Comparison of ENCODE assay signal across 30 mouse cellular contexts in the genomic region with DNA sequence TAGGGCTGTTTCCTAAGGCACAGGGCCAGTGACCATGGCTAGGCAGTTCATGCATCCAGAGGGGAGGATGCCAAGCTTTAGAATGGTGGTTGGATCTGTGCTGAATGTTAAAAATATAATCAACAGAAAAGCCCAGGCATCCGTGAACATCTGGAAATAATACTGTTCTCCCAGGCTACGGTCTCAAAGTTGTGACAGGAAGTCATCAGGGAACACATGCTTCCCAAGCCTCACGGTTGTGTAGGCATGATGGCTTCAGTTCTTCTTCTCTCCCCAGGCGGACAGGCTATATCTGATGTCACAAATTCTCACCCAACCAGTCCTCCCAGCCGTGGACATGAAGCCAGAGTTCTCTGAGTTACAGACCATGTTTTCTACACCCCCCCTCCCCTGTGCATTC.
DNase-seq lines count a peak whose midpoint lies in the region; ATAC-seq lines count a peak whose summit lies in the region.
"Had no signal": no experiment of that assay in that cellular context is flagged by ENCODE, and none has a peak within 500 bp of the region (broad histone marks: within the 10 kb centered on the region; RNA-seq: fewer than 3 reads in every experiment).

No protein-coding gene starts in this region.

- DNase-seq in midbrain, embryonic 11.5 days (ENCODE audit: low spot score, missing footprints), result peak; percentile 70
- DNase-seq in midbrain, embryonic 14.5 days, result no peak
- peak; percentile 22 for DNase-seq in embryonic facial prominence, embryonic 10.5 days (ENCODE audit: low spot score)
- DNase-seq in left cerebral cortex, postnatal 14 days (ENCODE audit: low spot score in 2 of 2), result no peak
- DNase-seq in layer of hippocampus, postnatal 10 days (ENCODE audit: low spot score in 2 of 2), result no peak
- DNase-seq: adrenal gland, adult 2 months; adrenal gland, postnatal 14 days; cerebellum, adult 11 months; cerebellum, adult 2 months; cerebellum, postnatal 14 days; embryo, embryonic 11 days; forebrain, postnatal 0 days; gastrocnemius, postnatal 25 days; heart, adult 18-20 months; heart, postnatal 10 days; heart, postnatal 36 days had no signal

- no peak overlapping the region for H3K4me2 ChIP-seq in midbrain, embryonic 11.5 days
- no peak overlapping the region for H3K4me2 ChIP-seq in midbrain, embryonic 14.5 days (ENCODE audit: low read length)
- peak overlapping the region; percentile 12; the same call in 1 of the 2 replicates for H3K4me2 ChIP-seq in embryonic facial prominence, embryonic 13.5 days
- no peak overlapping the region for H3K4me2 ChIP-seq in limb, embryonic 12.5 days
- H3K4me2 ChIP-seq in hindbrain, embryonic 12.5 days (replicated peaks), result no peak overlapping the region
- H3K4me2 ChIP-seq: embryonic facial prominence, embryonic 15.5 days; heart, embryonic 12.5 days; heart, embryonic 15.5 days; hindbrain, embryonic 14.5 days had no signal

- H3K27ac ChIP-seq in midbrain, embryonic 11.5 days (ENCODE audit: low read depth, low read length), result no peak overlapping the region
- no peak overlapping the region for H3K27ac ChIP-seq in midbrain, embryonic 14.5 days (replicated peaks; ENCODE audit: low read depth, low read length)
- H3K27ac ChIP-seq in embryonic facial prominence, embryonic 10.5 days (replicated peaks), result no peak overlapping the region
- no peak overlapping the region for H3K27ac ChIP-seq in embryonic facial prominence, embryonic 13.5 days
- 0 out of 2 replicates have a peak overlapping the region, but pooled peaks have one; percentile 18 for H3K27ac ChIP-seq in limb, embryonic 12.5 days
- no peak overlapping the region for H3K27ac ChIP-seq in hindbrain, embryonic 12.5 days
- H3K27ac ChIP-seq: embryonic facial prominence, embryonic 15.5 days; heart, embryonic 15.5 days; hindbrain, embryonic 10.5 days; hindbrain, embryonic 14.5 days; hindbrain, postnatal 0 days had no signal

- intact Hi-C loops in left cerebral cortex, postnatal 14 days (cut with DNase I), result no loop called here

- 87% methylated on average over 5 of the region's 5 CpGs for WGBS in midbrain, embryonic 11.5 days
- WGBS in midbrain, embryonic 14.5 days, result 86% methylated on average over 5 of the region's 5 CpGs
- 46% methylated on average over 5 of the region's 5 CpGs for WGBS in embryonic facial prominence, embryonic 10.5 days
- 9% methylated on average over 5 of the region's 5 CpGs for WGBS in embryonic facial prominence, embryonic 13.5 days
- 10% methylated on average over 5 of the region's 5 CpGs for WGBS in limb, embryonic 12.5 days
- 68% methylated on average over 5 of the region's 5 CpGs for WGBS in hindbrain, embryonic 12.5 days

- no peaks in the 10 kb centered on the region for H3K36me3 ChIP-seq in midbrain, embryonic 11.5 days (ENCODE audit: control insufficient read depth, insufficient read depth, low read length)
- no peaks in the 10 kb centered on the region for H3K36me3 ChIP-seq in midbrain, embryonic 14.5 days (ENCODE audit: control insufficient read depth, insufficient read depth, low read length)
- H3K36me3 ChIP-seq in embryonic facial prominence, embryonic 10.5 days (replicated peaks), result no peaks in the 10 kb centered on the region
- H3K36me3 ChIP-seq in embryonic facial prominence, embryonic 13.5 days, result no peaks in the 10 kb centered on the region
- H3K36me3 ChIP-seq in limb, embryonic 12.5 days, result no peaks in the 10 kb centered on the region
- H3K36me3 ChIP-seq in hindbrain, embryonic 12.5 days, result no peaks in the 10 kb centered on the region
- H3K36me3 ChIP-seq: embryonic facial prominence, embryonic 15.5 days; G1E; heart, embryonic 12.5 days; heart, embryonic 15.5 days; hindbrain, embryonic 10.5 days had no signal

- H3K4me3 ChIP-seq in midbrain, embryonic 11.5 days (ENCODE audit: low read depth, low read length), result no peak overlapping the region
- no peak overlapping the region for H3K4me3 ChIP-seq in midbrain, embryonic 14.5 days (replicated peaks; ENCODE audit: low read depth, low read length)
- H3K4me3 ChIP-seq in embryonic facial prominence, embryonic 10.5 days, result no peak overlapping the region
- H3K4me3 ChIP-seq in embryonic facial prominence, embryonic 13.5 days, result no peak overlapping the region
- H3K4me3 ChIP-seq in limb, embryonic 12.5 days (replicated peaks), result no peak overlapping the region
- H3K4me3 ChIP-seq in hindbrain, embryonic 12.5 days, result no peak overlapping the region
- H3K4me3 ChIP-seq: embryonic facial prominence, embryonic 15.5 days; heart, embryonic 12.5 days; heart, embryonic 15.5 days; hindbrain, embryonic 10.5 days had no signal

- ATAC-seq in midbrain, embryonic 11.5 days (ENCODE audit: low FRiP score), result no peak
- ATAC-seq in midbrain, embryonic 14.5 days (ENCODE audit: low FRiP score, low TSS enrichment), result no peak
- no peak for ATAC-seq in embryonic facial prominence, embryonic 13.5 days (ENCODE audit: insufficient number of reproducible peaks, insufficient read depth, low FRiP score, low TSS enrichment, low read depth)
- ATAC-seq in limb, embryonic 12.5 days (ENCODE audit: insufficient number of reproducible peaks, insufficient read depth, low FRiP score, low TSS enrichment, low read depth), result no peak
- no peak for ATAC-seq in hindbrain, embryonic 12.5 days (ENCODE audit: low FRiP score)
- ATAC-seq: forebrain, embryonic 14.5 days; forebrain, postnatal 0 days; hindbrain, postnatal 0 days; inflammation-experienced regulatory T-cells, adult 6 months; intestine, embryonic 16.5 days; Patski had no signal

- H3K9ac ChIP-seq in midbrain, embryonic 11.5 days (ENCODE audit: low read length), result no peak overlapping the region
- no peak overlapping the region for H3K9ac ChIP-seq in midbrain, embryonic 14.5 days (replicated peaks; ENCODE audit: low read length)
- H3K9ac ChIP-seq in embryonic facial prominence, embryonic 13.5 days, result no peak overlapping the region
- no peak overlapping the region for H3K9ac ChIP-seq in limb, embryonic 12.5 days (replicated peaks)
- H3K9ac ChIP-seq in hindbrain, embryonic 12.5 days, result no peak overlapping the region
- H3K9ac ChIP-seq: embryonic facial prominence, embryonic 15.5 days; forebrain, postnatal 0 days; heart, embryonic 12.5 days; heart, embryonic 15.5 days; hindbrain, embryonic 14.5 days had no signal

- H3K9me3 ChIP-seq in midbrain, embryonic 11.5 days (ENCODE audit: control insufficient read depth, low read length), result no peaks in the 10 kb centered on the region
- H3K9me3 ChIP-seq in midbrain, embryonic 14.5 days (ENCODE audit: control insufficient read depth, low read length), result no peaks in the 10 kb centered on the region
- no peaks in the 10 kb centered on the region for H3K9me3 ChIP-seq in embryonic facial prominence, embryonic 10.5 days
- H3K9me3 ChIP-seq in embryonic facial prominence, embryonic 13.5 days, result no peaks in the 10 kb centered on the region
- H3K9me3 ChIP-seq in limb, embryonic 12.5 days, result no peaks in the 10 kb centered on the region
- no peaks in the 10 kb centered on the region for H3K9me3 ChIP-seq in hindbrain, embryonic 12.5 days (replicated peaks)
- H3K9me3 ChIP-seq: embryonic facial prominence, embryonic 15.5 days; heart, embryonic 12.5 days; heart, embryonic 15.5 days; hindbrain, embryonic 10.5 days had no signal

- H3K4me1 ChIP-seq in midbrain, embryonic 11.5 days (ENCODE audit: control insufficient read depth, insufficient read depth, low read length), result peaks cover 15% of the 10 kb centered on the region
- peaks cover 6% of the 10 kb centered on the region; the same call in 1 of the 2 replicates for H3K4me1 ChIP-seq in midbrain, embryonic 14.5 days (ENCODE audit: control insufficient read depth, insufficient read depth, low read length)
- H3K4me1 ChIP-seq in embryonic facial prominence, embryonic 10.5 days, result peaks cover 40% of the 10 kb centered on the region
- H3K4me1 ChIP-seq in embryonic facial prominence, embryonic 13.5 days, result peaks cover 44% of the 10 kb centered on the region
- H3K4me1 ChIP-seq in limb, embryonic 12.5 days (replicated peaks), result peaks cover 45% of the 10 kb centered on the region
- H3K4me1 ChIP-seq in hindbrain, embryonic 12.5 days, result peaks cover 18% of the 10 kb centered on the region

- no peaks in the 10 kb centered on the region for H3K27me3 ChIP-seq in midbrain, embryonic 11.5 days (ENCODE audit: control insufficient read depth, insufficient read depth, low read length)
- no peaks in the 10 kb centered on the region for H3K27me3 ChIP-seq in midbrain, embryonic 14.5 days (ENCODE audit: control insufficient read depth, insufficient read depth, low read length)
- peaks cover 3% of the 10 kb centered on the region; the same call in 1 of the 2 replicates for H3K27me3 ChIP-seq in embryonic facial prominence, embryonic 10.5 days (replicated peaks; ENCODE audit: low read depth, poor library complexity, severe bottlenecking)
- no peaks in the 10 kb centered on the region for H3K27me3 ChIP-seq in embryonic facial prominence, embryonic 13.5 days
- H3K27me3 ChIP-seq in limb, embryonic 12.5 days, result no peaks in the 10 kb centered on the region
- 0 out of 2 replicates have a peak, but pooled peaks cover 2% of the 10 kb centered on the region for H3K27me3 ChIP-seq in hindbrain, embryonic 12.5 days
- H3K27me3 ChIP-seq: embryonic facial prominence, embryonic 15.5 days; heart, embryonic 12.5 days; heart, embryonic 15.5 days had no signal

Comparison
In these comparisons a context has a peak if more than half of its experiments do, and no peak if none do; other contexts are left out.
1. DNase-seq: peak in midbrain, embryonic 11.5 days (single experiment) and embryonic facial prominence, embryonic 10.5 days (single experiment); none in midbrain, embryonic 14.5 days (single experiment), left cerebral cortex, postnatal 14 days (0 of 2) and layer of hippocampus, postnatal 10 days (0 of 2).